18 mouse cellular contexts compared by ENCODE assay signal in the genomic region with DNA sequence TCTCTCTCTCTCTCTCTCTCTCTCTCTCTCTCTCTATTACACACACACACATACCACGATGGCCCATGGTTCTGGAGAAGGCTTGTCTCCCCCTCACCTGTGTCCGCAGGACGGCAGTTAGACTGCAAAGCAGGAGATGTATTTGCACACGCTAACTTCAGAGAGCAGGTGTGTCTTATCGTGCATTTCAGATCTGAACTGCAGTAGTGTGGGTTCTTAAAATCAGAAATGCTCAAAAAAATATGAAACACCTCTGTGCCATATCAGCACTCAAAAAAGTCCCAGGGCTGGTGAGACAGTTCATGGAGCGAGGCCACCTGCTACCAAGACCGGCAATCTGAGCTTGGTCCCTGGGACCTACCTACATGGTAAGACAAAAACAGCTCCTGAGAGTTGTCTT. TPM values are rescaled to one million over a fixed set of nuclear protein-coding genes. Genes with fewer than 3 reads are reported as not detected.
"Had no signal": no experiment of that assay in that cellular context is flagged by ENCODE, and none has a peak within 500 bp of the region (broad histone marks: within the 10 kb centered on the region; RNA-seq: fewer than 3 reads in every experiment).

No protein-coding gene starts in this region.

- H3K9ac ChIP-seq: liver, embryonic 15.5 days; liver, postnatal 0 days; lung, embryonic 15.5 days; midbrain, embryonic 13.5 days; midbrain, embryonic 15.5 days; neural tube, embryonic 12.5 days; stomach, embryonic 15.5 days had no signal

- H3K4me3 ChIP-seq: liver, embryonic 15.5 days; lung, embryonic 15.5 days; megakaryocyte, embryonic 14.5 days; midbrain, embryonic 13.5 days; midbrain, embryonic 15.5 days; neural tube, embryonic 12.5 days; stomach, embryonic 15.5 days had no signal

- DNase-seq: liver, postnatal 0 days; lung, adult 2 months; lung, postnatal 14 days; lung, postnatal 36 days; right cerebral cortex, postnatal 14 days had no signal

- H3K9me3 ChIP-seq: liver, embryonic 15.5 days; lung, embryonic 15.5 days; midbrain, embryonic 13.5 days; midbrain, embryonic 15.5 days; neural tube, embryonic 12.5 days; stomach, embryonic 15.5 days had no signal

- H3K36me3 ChIP-seq: liver, embryonic 15.5 days; lung, embryonic 15.5 days; midbrain, embryonic 13.5 days; midbrain, embryonic 15.5 days; neural tube, embryonic 12.5 days; stomach, embryonic 15.5 days had no signal

- H3K27ac ChIP-seq: liver, embryonic 15.5 days; lung, embryonic 15.5 days; macrophage; midbrain, embryonic 13.5 days; midbrain, embryonic 15.5 days; neural tube, embryonic 12.5 days; stomach, embryonic 15.5 days; stomach, postnatal 0 days had no signal

- H3K4me2 ChIP-seq: liver, embryonic 15.5 days; lung, embryonic 15.5 days; midbrain, embryonic 11.5 days; stomach, embryonic 15.5 days had no signal

- ATAC-seq: liver, postnatal 0 days; lung, postnatal 0 days; midbrain, embryonic 13.5 days; midbrain, embryonic 15.5 days had no signal

RNA-seq across cellular contexts. Expression of a gene that starts 1.0 kb away (rescaled TPM):
- total RNA-seq: megakaryocyte progenitor cell, adult 5-6 weeks; monocyte, adult 5-6 weeks had no signal
- polyA plus RNA-seq: liver, embryonic 15.5 days; macrophage had no signal
